Mouse (Mus musculus) heart, postnatal 0 days (tissue): ENCODE data around the gene Ptprf.

ENCODE experiments used
- CTCF ChIP-seq: IDR thresholded peaks from 2 replicates; pipeline ENCODE4 v1.5.1; 2016; ENCODE audit warnings: antibody characterized with exemption, control low read depth, low read depth
- EP300 ChIP-seq: IDR thresholded peaks from 2 replicates; pipeline ENCODE4 v1.6.1; 2016; ENCODE audit warnings: antibody characterized with exemption, low read depth

DNA sequence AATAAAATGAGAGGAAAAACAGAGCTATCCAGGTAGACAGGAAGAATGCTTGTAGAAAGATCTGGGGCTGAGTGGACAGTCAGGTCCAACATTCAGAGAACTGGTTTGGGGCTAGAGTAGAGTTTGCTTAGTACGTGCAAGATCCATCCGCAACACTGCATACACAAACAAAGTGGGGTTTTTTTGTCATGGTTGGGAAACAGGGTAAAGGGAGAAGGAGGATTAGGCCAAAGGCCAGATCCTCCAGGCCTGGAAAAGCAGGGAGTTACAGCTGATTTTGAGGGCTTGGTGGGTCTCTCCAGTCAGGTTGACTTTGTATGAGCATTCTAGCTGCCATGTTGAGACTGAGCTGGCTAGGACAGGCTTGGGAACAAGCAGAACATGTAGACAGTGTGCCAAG lies 85.3 kb downstream of the Ptprf start:
- TF ChIP-seq EP300 = no peak
- TF ChIP-seq CTCF = no peak
